Mouse (Mus musculus) embryonic fibroblast, embryonic 13.5 days (primary cell): ENCODE results near the gene Atl3. TPM values are rescaled to one million over a fixed set of nuclear protein-coding genes. Genes with fewer than 3 reads are reported as not detected.
A peak's percentile ranks its signal among the peaks of the same experiment; 100 is the strongest.

ENCODE experiments used
- H3K27ac ChIP-seq: 2 replicates; pipeline ENCODE4 v1.5.1; 2012; ENCODE audit warnings: low read length, control low read depth, inconsistent platforms; ENCODE audit not compliant: insufficient read depth
- H3K4me1 ChIP-seq: 2 replicates; pipeline ENCODE4 v1.6.1; 2011; ENCODE audit warnings: low read length; ENCODE audit not compliant: control insufficient read depth, insufficient read depth
- H3K4me3 ChIP-seq: 2 replicates; pipeline ENCODE4 v1.5.1; 2011; ENCODE audit warnings: mild to moderate bottlenecking, control low read depth, low read length; ENCODE audit not compliant: insufficient read depth
- CTCF ChIP-seq: IDR thresholded peaks from 2 replicates; pipeline ENCODE4 v1.5.1; 2011; ENCODE audit warnings: mild to moderate bottlenecking, control low read depth, low read length, moderate library complexity, borderline replicate concordance; ENCODE audit not compliant: insufficient read depth
- POLR2A ChIP-seq: IDR thresholded peaks from 2 replicates; pipeline ENCODE4 v1.6.1; 2011; ENCODE audit warnings: low read depth, mild to moderate bottlenecking, control low read depth, low read length, moderate library complexity
- polyA plus RNA-seq: library from polyadenylated mRNA; stranded (reverse); fragments of >200 nt; gene quantifications from 2 replicates; pipeline ENCODE4 v1.2.4, GENCODE M21; 2011; ENCODE audit warnings: low read depth; ENCODE audit not compliant: missing spikeins, insufficient read length

Atl3 gene
- polyA plus RNA-seq = 151 and 162 TPM in 2 replicates

DNA sequence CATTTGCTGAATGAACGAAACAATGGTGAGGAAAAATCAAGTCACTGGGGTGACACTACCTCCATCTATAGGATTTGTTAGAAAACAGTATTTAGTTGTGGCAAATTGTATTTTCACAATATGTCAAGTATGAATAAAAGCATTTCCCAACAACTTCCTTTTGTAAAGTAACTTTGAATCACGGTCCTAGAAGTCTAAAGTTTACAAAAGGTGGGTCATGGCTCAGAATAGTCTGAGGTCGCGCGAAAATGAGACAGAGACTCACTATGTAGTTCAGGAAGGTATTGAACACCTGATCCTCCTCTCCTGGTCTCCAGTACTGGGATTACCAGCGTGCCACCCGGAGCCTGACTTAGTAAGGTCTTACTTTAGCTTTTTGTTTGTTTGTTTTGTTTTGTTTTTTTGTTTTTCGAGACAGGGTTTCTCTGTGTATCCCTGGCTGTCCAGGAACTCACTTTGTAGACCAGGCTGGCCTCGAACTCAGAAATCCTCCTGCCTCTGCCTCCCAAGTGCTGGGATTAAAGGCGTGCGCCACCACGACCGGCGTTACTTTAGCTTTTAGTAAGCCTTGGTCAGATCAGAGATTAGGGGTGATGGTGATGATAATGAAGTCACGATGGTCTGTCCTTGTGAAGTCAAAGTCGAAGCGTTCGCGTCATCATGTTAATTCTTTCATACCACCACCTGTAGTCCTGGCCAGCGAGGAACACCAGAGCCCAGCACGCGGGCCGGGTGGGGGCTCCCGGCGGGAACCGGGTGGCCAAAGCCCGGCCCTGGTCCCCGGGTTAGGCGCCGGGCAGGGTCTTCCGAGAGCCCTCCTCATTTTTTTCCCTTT lies at the start of gene Atl3:
TSS of gene Atl3 (plus strand) at position 689 of the 835 bp plus-strand sequence.
- Histone ChIP-seq H3K4me3 (peak within 1 kb of the TSS; percentile 61), H3K27ac (peak within 1 kb of the TSS; percentile 95), H3K4me1 (no peaks in the 10 kb centered on the region)
- TF ChIP-seq POLR2A = peak; percentile 67
- no peak for TF ChIP-seq CTCF

DNA sequence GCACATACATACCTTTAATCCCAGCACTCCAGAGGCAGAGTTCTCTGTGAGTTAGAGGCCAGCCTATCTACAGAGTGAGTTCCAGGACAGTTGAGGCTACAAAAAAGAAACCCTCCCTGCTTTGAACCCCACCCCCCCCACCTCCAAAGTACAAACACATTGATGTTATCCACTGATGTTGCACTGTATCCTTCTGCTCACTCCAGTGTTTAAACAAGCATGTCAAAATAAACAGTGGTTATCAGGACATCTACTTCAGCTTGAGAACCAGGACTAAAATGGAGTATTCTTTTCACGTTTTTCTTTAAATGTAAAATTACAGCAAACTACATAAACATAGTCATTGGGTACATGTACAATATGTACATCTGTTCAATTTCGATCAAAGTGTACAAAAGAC lies 48.7 kb upstream of the Atl3 start:
- no peak for TF ChIP-seq POLR2A
- TF ChIP-seq CTCF = no peak
- Histone ChIP-seq H3K4me3 (no peak overlapping the region), H3K27ac (no peak overlapping the region), H3K4me1 (no peaks in the 10 kb centered on the region)

DNA sequence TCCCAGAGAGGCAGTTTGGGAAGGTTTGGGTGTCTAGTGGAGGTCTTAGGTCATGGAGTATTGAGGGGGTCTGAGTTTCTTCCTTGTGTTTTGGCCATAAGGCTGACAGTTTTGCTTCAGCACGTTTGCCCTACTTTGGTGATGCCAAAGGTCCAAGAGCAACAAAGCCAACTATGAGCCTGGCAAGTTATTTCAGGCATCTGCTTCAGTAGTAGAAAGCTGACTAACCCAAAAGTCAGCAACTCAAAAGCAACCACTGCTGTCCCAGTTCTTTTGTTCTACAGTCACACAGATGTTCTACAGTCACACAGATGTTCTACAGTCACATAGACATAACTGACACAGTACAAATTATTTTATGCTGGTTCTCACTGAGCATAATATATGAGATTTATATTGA lies 48.2 kb upstream of the Atl3 start:
- TF ChIP-seq POLR2A = no peak
- TF ChIP-seq CTCF = no peak
- Histone ChIP-seq H3K4me3 (no peak overlapping the region), H3K4me1 (no peaks in the 10 kb centered on the region), H3K27ac (no peak overlapping the region)

DNA sequence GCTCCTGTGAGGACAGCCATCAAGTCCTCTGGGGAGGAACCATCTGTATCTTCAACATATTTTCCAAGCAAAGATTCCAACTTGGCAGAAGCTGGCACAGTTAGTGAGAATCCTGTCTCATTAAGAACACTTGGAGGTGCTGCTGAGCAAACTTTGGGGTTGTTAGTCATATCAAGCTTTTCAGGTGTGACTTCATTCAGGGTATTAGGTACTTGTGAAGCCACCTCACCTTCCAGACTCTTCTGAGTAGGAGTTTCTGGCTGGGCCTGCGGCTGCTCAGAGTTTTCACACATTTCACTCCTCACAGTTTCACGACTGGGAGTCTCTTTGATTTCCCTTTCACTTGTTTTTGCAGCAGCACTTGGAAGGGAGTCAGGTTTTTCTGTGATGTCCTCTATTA lies 37.0 kb upstream of the Atl3 start:
- Histone ChIP-seq H3K4me3 (no peak overlapping the region), H3K27ac (no peak overlapping the region), H3K4me1 (no peaks in the 10 kb centered on the region; the same call in 1 of the 2 replicates)
- no peak for TF ChIP-seq POLR2A
- no peak for TF ChIP-seq CTCF

DNA sequence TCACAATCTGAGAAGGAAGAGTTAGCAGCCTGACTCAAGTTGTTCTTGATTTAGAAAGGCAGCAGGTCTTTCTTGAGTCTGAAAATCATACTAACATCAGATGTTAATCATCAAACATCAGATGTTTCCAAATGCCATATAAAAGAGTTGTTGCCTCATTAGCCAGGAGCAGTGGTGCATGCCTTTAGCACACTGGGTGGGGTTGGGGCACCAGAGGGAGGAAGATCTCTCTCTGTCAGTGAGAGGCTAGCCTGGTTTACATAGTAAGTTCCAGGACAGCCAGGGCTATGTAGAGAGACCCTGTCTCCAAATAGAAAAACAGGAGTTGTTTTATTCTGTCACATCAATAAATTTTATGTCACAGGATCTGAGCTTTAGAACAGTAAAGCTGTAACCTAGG lies 34.9 kb upstream of the Atl3 start:
- Histone ChIP-seq H3K4me1 (no peaks in the 10 kb centered on the region; the same call in 1 of the 2 replicates), H3K4me3 (no peak overlapping the region), H3K27ac (no peak overlapping the region)
- no peak for TF ChIP-seq CTCF
- no peak for TF ChIP-seq POLR2A

DNA sequence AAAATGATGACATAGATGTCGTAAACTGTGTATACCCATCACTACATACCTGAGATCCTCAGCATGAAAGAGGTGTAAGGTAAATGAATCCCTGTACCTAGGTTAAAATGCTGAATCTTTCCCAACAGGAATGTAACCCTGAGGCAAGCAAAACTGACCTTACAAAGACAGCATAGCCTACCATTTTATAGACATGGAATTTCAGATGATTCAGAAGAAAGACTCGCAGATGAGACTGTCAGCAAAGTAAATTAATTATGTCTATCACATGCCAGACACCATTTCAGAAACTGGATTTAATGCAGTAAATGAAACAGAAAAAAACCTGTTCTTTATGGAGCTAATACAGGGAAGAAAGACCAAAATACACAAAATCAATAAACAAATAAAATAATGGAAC lies 34.5 kb upstream of the Atl3 start:
- TF ChIP-seq CTCF (no peak), POLR2A (no peak)
- H3K4me3 ChIP-seq = no peak overlapping the region
- no peak overlapping the region for H3K27ac ChIP-seq
- no peaks in the 10 kb centered on the region; the same call in 1 of the 2 replicates for H3K4me1 ChIP-seq

DNA sequence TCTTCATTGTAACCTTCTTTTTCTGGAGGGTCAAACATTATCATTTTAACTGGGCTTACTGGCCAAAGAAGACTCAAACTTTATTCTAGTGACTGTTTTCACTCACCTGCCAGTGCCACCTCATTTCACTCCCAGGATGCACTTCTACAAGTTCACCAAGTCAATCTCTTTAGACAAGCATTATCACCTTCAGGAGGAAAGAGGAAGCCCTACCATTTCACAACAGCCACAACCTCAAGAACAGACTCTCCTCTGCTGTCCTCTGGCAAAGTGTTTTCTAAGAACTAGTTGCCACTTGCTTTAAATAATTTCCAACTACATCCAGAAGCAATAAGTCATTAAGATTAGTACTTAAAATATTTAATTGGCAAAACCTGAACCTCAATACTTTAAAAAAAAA lies 25.9 kb upstream of the Atl3 start:
- Histone ChIP-seq H3K27ac (no peak overlapping the region), H3K4me3 (no peak overlapping the region), H3K4me1 (no peaks in the 10 kb centered on the region)
- TF ChIP-seq CTCF (no peak), POLR2A (no peak)

DNA sequence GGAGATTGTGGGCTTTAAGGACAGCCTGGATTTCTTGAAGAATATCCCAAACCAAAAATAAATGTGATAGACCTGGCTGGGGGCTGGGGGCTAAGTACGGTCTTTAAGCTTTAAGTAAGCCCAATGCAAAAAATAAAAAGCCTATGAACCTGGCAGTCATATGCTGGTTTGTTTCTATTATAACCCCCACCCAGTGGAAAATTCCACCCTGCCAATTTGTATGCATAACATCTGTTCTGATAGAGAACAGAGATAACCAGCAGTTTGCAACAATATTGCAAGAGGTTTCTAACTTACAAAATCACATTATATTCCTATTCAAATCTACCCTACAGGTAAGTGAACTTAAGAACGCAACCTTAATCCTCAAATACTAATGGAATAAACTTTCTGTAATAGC lies 23.2 kb upstream of the Atl3 start:
- Histone ChIP-seq H3K27ac (no peak overlapping the region), H3K4me3 (no peak overlapping the region), H3K4me1 (no peaks in the 10 kb centered on the region)
- TF ChIP-seq CTCF (no peak), POLR2A (no peak)

DNA sequence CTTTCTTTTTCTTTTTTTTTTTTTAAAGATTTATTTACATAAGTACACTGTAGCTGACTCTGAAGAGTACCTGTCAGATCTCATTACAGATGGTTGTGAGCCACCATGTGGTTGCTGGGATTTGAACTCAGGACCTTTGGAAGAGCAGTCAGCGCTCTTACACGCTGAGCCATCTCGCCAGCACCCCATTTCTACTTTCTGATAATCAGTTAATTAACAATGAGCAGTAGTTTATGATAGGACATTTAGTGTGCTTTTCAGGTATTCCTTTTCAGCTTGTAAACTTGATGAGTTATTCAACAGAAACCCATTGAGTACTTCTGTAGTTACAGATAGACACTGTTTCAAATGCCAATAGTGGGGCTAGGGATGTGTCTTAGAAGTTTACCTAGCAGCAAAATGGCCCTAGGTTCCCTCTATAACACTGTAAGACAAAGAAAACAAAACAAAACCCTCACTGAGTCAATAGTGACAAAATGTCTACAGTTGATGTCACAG lies 14.0 kb upstream of the Atl3 start:
- no peak overlapping the region for H3K27ac ChIP-seq
- TF ChIP-seq POLR2A (no peak), CTCF (no peak)
- no peak overlapping the region for H3K4me3 ChIP-seq
- H3K4me1 ChIP-seq = no peaks in the 10 kb centered on the region; the same call in 1 of the 2 replicates

DNA sequence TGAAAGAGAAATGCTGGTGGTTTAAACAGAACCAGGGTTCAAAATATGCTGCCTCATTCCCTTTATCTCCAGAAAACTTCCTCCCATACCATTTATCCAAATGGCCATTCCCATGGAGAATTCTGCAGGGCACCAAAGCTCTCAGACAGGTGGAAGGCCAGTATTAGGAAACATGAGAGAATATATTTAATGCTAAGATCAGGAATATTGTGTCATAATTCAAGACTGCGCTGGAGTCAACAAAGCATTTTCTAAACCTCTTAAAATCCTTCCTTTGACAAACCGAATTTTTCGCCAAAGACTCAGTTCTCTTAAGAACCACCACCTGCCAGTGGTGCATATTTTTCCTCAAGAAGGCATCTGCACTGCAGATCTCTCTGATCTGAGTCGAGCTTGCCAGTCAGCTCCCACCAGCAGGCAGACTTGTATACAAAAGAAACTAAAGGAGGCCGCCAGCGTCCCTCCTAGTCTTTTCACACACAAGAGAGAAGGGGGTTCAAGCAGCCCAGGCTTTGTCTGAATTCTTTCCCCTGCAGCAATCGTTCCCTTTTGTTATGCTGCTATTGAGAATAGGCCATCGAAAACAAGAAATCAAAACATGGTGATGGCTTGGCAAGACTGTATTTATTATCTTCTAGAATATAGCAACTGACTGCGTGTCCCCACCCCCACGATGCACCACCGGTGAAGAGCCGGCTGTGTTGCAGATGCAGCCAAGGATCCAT lies 12.1 kb upstream of the Atl3 start:
- no peak overlapping the region for H3K27ac ChIP-seq
- H3K4me3 ChIP-seq = peak overlapping the region; percentile 85
- TF ChIP-seq CTCF (no peak), POLR2A (no peak)
- no peaks in the 10 kb centered on the region; the same call in 1 of the 2 replicates for H3K4me1 ChIP-seq
